Mouse (Mus musculus) spleen, postnatal 4 days (tissue): ENCODE data around the gene Vars.
"Not testable (repeated sequence)": the region's sequence is repeated elsewhere in the genome, so short reads cannot be mapped to it uniquely, and the experiment has no call there.

Experiments
- DNase-seq, 2 experiments: peaks; one replicate each; pipeline ENCODE4 v3.0.0; 2022; ENCODE audit warnings: low spot score in 2 of 2

Gene Vars

GRCm38 (mm10) chr17:34972069-34972749 lies 28.6 kb upstream of the Vars start, which contains the start of the genes Hspa1a and Hspa1l:
Hspa1a (minus strand) TSS chr17:34972156.
Hspa1l (plus strand) TSS chr17:34972703.
- peak in 1 of 2 experiments; percentile 44 for DNase-seq

DNA sequence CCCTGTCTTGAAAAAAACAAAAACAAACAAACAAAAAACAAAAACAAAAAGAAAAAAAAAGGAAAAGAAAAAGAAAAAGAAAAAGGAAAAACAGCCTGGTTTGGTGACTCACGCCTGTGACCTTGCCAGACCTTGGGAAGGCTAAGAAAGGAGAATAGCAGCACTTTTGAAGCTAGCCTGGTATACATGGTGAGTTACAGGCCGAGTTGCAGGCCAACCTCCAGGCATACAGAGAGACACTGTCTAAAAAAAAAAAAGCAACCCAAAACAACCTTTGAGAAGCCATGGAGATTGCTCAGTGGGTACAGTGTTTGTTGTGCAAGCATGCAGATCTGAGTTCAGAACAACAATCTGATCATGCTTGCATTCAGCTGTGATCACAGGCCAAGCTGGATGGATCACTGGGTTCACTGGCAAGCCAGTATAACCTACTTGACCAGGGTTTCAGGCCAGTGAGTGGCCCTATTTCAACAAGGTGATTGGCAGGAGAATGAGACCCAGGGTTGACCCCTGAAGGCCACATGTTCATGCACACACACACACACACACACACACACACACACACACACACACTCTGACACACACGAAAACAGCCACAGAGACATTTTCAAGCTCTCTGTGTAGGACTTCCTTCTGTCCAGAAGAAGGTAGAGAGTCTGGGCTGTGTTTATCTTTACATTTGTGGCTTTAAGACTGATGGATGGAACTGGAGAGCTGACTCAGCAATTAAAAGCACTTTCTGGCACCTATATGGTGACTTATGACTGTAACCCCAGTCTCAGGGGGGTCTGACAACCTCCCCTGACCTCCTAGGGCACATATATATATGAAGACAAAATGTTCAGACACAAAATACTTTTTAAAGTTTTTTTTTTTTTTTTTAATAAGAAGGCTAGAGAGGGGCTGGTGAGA lies 24.9 kb upstream of the Vars start:
- DNase-seq = no peak

GRCm38 (mm10) chr17:34977000-34977399 lies 23.8 kb upstream of the Vars start:
- no peak for DNase-seq

GRCm38 (mm10) chr17:34978239-34978638 lies 22.5 kb upstream of the Vars start:
- no peak for DNase-seq

GRCm38 (mm10) chr17:34979631-34980030 lies 21.2 kb upstream of the Vars start:
- DNase-seq = no peak

- peak in 1 of 2 experiments; percentile 33 for DNase-seq
These were observed 20.1 kb upstream of the Vars start for GRCm38 (mm10) chr17:34980655-34981054.

GRCm38 (mm10) chr17:34981690-34982180 lies 19.1 kb upstream of the Vars start, which contains the start of gene Lsm2:
Lsm2 (plus strand) TSS chr17:34981862.
- DNase-seq = peak; percentile 88 to 94

GRCm38 (mm10) chr17:34982328-34982727 lies 18.5 kb upstream of the Vars start:
- DNase-seq = no peak

- DNase-seq = peak in 1 of 2 experiments; percentile 24
These were observed 16.6 kb upstream of the Vars start for GRCm38 (mm10) chr17:34984218-34984617.

DNA sequence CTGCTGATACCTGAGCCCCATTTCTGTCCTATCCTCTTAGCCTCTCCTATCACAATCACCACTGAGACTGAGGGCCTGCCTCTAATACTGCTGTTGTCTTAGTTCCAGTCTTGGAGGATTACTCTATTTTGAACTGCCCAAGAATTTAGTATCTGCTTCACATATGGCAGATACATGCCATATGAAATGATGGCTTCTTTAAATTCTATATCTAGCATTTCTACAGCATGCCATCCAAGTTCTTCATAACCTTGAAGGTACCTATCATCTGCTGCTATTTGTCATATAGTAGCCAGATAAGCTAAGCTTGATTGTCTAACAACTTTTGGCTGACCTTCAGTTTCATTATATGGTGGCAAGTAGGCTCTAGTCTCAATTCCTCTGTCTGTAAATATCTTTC lies 6.0 kb upstream of the Vars start:
- DNase-seq = no peak

DNA sequence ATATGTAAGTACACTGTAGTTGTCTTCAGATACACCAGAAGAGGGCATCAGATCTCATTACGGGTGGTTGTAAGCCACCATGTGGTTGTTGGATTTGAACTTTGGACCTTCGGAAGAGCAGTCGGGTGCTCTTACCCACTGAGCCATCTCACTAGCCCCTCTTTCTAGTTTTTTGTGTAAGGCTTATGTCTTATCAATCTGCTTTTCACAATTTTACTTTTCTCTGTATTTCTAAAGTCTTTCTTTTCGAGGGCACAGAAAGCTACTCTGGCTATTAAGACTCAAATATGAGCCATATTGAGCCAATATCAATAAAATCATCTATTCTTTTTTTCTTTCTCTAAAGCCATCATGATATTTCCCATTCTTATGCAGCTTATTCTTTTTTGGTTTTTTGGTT lies 5.6 kb upstream of the Vars start:
- DNase-seq = not testable (repeated sequence)

DNA sequence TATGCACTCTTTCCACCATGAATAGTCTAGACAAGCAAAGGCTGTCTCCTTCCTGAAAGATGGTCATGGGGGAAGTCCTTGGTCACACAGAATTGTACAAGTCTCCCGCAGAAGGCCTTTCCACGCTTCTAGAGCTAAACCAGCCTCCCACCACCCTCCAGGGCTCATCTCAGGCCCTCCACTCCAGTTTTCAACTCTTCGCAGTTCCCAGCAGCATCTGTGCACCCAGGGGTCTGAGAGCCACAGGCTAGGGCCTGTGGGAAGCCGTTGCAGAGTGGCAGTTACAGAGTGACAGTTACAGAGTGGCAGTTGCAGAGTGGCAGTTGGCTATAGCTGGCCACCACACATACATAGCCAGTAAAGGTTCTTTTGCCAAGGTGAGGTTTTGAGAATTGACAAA lies 4.9 kb upstream of the Vars start:
- not testable (repeated sequence) for DNase-seq

DNA sequence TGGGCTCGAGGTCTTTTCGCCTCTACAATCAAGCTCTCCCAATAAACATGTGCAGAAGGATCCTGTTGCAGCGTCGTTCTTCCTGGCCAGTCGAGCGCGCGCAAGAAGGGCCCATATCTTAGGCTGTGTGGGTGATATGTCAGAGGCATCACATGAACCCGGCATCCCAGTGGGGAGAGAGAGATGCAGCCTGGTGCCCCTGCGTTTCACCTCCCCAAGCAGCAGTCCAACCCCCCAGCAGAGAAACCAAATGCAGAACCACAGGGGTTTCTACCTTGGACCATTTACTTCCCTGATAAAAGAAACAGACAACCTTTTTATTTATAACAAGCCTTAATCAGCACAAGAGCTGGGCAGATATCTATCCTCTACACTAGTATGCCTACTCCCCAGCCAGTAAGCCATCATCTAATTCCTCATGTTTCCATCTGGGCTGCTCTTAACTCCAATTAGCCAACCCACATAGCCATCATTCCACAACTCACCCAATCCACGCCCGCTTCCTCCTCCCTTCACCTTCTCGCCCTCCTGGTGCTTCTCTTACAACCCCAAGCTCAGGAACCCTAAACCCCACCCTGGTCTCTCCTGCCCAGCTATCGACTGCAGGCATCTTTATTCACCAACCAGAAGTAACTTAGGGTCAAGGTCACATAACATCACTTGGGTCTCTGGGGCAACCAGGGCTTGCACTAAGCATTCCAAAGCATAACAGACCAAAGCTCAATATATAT lies 4.2 kb upstream of the Vars start:
- no peak for DNase-seq

DNA sequence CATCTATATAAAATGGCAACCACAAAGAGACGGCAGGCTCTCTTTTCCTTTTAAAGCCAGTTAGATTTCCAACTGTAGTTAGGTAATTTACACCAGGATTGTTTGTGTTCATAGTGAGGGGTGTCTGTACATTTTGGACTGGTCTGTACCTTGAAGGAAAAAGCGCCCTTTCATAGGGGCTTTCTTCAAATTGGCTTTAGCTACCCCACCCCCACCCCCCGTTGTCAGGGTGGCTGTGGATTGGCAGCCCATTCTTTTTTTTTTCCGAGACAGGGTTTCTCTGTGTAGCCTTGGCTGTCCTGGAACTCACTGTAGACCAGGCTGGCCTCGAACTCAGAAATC lies 3.7 kb upstream of the Vars start:
- no peak for DNase-seq

- DNase-seq = no peak
These were observed 2.0 kb upstream of the Vars start for GRCm38 (mm10) chr17:34998526-34999430.

DNA sequence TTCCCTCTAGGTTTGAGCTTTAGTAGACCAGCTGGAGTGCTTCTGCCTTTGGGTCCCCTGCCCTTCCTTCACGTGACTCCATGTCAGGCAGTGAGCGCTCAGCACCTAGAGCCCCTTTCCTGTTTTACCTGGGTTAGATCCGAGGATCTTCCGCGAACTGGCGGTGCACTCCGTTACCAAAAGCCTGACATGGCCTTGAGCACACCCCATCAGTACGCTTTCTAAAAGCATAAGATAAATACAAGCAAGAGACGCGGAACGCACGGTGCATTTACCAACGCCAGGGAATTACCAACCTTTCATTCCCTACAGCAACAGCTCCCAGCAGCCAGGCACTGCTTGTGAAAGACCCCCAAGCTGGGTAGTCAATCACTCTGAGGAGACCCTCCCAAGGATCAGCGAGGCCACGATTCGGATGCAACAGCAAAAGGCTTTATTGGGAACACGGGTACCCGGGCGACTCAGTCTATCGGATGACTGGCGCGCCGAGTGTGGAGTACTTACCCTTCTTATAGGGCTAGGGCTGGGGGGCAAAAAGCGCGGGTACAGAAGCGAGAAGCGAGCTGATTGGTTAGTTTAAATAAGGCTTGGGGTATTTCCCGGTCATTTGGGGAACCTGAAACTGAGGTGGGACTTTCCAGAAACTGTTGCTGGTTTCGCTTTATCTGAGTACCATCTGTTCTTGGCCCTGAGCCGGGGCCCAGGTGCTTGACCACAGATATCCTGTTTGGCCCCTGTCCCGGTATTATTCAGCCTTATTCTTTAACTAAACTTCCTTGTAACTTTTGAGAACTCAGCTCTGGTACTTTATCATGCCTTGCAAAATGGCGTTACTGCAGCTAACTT lies 693 bp upstream of the Vars start:
- DNase-seq = peak; percentile 63 to 76

GRCm38 (mm10) chr17:35001452-35002152 lies 815 bp downstream of the Vars start:
- peak; percentile 54 to 82 for DNase-seq

DNA sequence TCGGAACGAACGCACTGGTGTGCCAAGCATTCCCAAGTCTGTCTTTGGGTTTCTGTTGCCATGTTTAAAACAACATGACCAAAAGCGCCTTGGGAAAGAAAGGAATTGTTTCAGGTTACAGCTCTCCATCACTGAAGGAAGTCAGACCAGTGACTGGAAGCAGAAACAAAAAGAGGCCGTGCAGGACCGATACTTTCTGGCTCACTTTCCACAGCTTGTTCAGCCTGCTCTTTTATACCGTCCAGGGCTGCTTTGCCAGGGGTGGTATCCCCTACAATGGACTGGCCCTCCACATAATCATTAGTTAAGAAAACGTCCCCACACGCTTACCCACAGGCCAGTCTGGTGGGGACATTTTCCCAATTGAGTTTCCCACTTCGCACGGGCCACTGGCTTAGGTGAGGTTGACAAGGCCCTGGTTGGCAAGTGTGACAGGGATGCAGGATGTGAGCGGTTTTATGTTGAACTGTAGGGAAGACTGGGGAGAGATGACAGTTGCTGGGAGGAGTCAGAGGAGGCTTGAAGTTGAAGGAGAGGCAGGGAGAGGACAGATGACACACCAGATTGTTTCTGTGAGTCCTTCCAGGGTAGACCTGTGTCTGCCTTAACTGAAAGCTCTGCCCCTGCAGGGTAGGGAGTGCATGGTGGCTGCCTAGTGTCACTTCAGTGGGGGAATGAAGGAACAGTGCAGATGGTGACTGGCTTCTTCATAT lies 1.5 kb downstream of the Vars start:
- peak in 1 of 2 experiments; percentile 71 for DNase-seq
